Mouse (Mus musculus): ENCODE measurements around the gene Larp4b. TPM values are rescaled to one million over a fixed set of nuclear protein-coding genes. Genes with fewer than 3 reads are reported as not detected.

The Larp4b gene
- polyA plus RNA-seq, 1 experiment from 2014 or later = 38.3 TPM

DNA sequence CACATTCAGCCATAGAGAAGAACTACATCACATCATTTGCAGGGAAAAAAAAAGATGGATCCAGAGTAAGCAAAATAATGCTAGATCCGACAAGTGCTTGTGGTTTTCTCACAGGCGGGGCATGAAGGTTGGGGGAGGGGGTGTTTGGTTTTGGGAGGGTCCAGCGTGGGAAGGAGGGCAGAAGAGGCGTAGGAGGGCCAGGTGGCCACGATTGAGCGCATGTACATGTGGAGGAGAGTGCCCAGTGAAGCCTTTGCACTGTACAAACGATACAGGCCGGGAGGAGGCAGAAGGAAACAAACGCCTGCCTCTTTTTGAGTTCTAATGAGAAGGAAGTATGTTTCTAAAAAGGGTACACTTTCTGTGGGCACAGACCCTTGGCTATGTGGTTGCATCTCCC lies 60.1 kb downstream of the Larp4b start:
- no peak overlapping the region for H3K9ac ChIP-seq (replicated peaks)
- no peak for ATAC-seq (ENCODE audit: low FRiP score, low read depth)
- H3K4me1 ChIP-seq = no peaks in the 10 kb centered on the region
- no peak overlapping the region for H3K4me2 ChIP-seq (replicated peaks)
- no peaks in the 10 kb centered on the region for H3K9me3 ChIP-seq
- H3K27me3 ChIP-seq = no peaks in the 10 kb centered on the region
- H3K36me3 ChIP-seq = peaks cover 58% of the 10 kb centered on the region
- no peak overlapping the region for H3K4me3 ChIP-seq
- 86% methylated on average over 9 of the region's 9 CpGs for WGBS
- H3K27ac ChIP-seq (replicated peaks) = no peak overlapping the region

DNA sequence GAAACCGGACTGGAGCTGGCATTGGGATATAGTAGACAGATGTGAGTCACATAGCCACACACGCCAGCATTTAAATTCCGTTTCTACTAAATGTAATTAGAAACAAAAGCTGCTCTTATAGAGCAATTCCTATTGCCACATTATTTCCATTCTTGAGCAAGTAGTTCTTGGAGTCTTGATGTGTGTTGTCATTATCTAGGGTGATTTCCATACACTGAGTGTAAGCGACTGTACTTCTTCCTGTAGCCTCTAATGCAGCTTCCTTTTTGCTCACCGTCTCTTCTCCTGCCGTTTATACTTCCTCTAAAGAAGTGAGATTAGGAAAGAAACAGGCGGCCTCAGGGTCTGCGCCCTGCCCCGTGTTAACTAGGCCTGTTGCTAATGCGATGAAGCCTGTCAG lies 65.6 kb downstream of the Larp4b start:
- Histone ChIP-seq H3K4me2 (replicated peaks) (no peak overlapping the region), H3K36me3 (peaks cover 69% of the 10 kb centered on the region), H3K27me3 (no peaks in the 10 kb centered on the region), H3K9ac (replicated peaks) (no peak overlapping the region), H3K9me3 (no peaks in the 10 kb centered on the region), H3K4me3 (no peak overlapping the region), H3K4me1 (no peaks in the 10 kb centered on the region), H3K27ac (replicated peaks) (no peak overlapping the region)
- 93% methylated on average over 10 of the region's 10 CpGs for WGBS
- ATAC-seq (ENCODE audit: low FRiP score, low read depth) = no peak

- H3K9me3 ChIP-seq = no peaks in the 10 kb centered on the region
- H3K4me2 ChIP-seq (replicated peaks) = no peak overlapping the region
- no peak overlapping the region for H3K4me3 ChIP-seq
- peaks cover 83% of the 10 kb centered on the region for H3K36me3 ChIP-seq
- H3K27ac ChIP-seq (replicated peaks) = no peak overlapping the region
- H3K4me1 ChIP-seq = no peaks in the 10 kb centered on the region
- H3K9ac ChIP-seq (replicated peaks) = no peak overlapping the region
- H3K27me3 ChIP-seq = no peaks in the 10 kb centered on the region
- 97% methylated on average over 4 of the region's 4 CpGs for WGBS
- no peak for ATAC-seq (ENCODE audit: low FRiP score, low read depth)
These were observed 69.2 kb downstream of the Larp4b start for GRCm38 (mm10) chr13:9162888-9163287.

- Histone ChIP-seq H3K4me1 (no peaks in the 10 kb centered on the region), H3K4me2 (replicated peaks) (no peak overlapping the region), H3K27ac (replicated peaks) (no peak overlapping the region), H3K9ac (replicated peaks) (no peak overlapping the region), H3K27me3 (no peaks in the 10 kb centered on the region), H3K4me3 (no peak overlapping the region), H3K36me3 (peaks cover 74% of the 10 kb centered on the region), H3K9me3 (no peaks in the 10 kb centered on the region)
- ATAC-seq (ENCODE audit: low FRiP score, low read depth) = no peak
- WGBS = 94% methylated on average over 3 of the region's 3 CpGs
These were observed 74.2 kb downstream of the Larp4b start for GRCm38 (mm10) chr13:9167842-9168241.

DNA sequence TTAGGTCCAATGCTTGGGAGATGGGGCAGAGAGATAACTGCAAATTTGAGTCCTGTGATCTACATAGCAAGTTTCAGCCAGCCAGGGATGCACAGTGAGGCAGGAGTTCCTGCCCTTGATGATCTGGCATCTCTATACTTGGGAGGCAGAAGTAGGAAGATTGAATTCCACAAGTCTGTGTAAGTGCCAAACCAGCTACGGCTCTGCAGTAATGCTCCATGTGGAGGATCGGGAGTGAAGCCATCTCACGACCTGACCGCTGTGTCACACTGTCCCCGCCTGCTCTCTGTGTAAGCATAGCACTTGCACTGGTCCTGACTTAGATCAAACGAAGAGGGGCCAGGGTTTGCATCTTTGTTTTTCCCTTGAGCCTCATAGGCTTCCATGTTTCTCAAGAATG lies 75.9 kb downstream of the Larp4b start:
- WGBS = 96% methylated on average over 6 of the region's 6 CpGs
- Histone ChIP-seq H3K9me3 (no peaks in the 10 kb centered on the region), H3K9ac (replicated peaks) (no peak overlapping the region), H3K4me3 (no peak overlapping the region), H3K36me3 (peaks cover 75% of the 10 kb centered on the region), H3K27ac (replicated peaks) (no peak overlapping the region), H3K27me3 (no peaks in the 10 kb centered on the region), H3K4me1 (no peaks in the 10 kb centered on the region), H3K4me2 (replicated peaks) (no peak overlapping the region)
- no peak for ATAC-seq (ENCODE audit: low FRiP score, low read depth)

DNA sequence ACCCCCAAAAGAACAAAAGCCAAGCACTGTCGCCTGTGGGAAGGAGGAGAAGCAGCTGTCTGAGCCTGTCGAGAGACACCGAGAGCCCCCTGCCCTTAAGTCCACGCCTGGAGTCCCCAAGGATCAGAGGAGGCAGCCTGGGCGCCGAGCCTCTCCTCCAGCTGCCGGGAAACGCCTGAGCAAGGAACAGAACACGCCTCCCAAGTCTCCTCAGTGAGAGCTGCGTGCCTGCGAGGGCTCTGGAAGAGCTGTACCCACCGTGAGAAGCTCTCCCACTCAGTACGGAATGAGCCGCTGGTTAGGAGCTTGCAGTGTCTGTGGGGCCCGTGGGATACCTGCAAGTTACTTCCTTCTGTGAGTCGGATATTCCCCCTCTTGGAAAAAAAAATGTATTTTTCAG lies 77.0 kb downstream of the Larp4b start:
- no peak overlapping the region for H3K4me2 ChIP-seq (replicated peaks)
- no peak overlapping the region for H3K9ac ChIP-seq (replicated peaks)
- H3K27me3 ChIP-seq = no peaks in the 10 kb centered on the region
- no peak for ATAC-seq (ENCODE audit: low FRiP score, low read depth)
- WGBS = 88% methylated on average over 16 of the region's 16 CpGs
- H3K9me3 ChIP-seq = no peaks in the 10 kb centered on the region
- peaks cover 72% of the 10 kb centered on the region for H3K36me3 ChIP-seq
- no peak overlapping the region for H3K4me3 ChIP-seq
- H3K27ac ChIP-seq (replicated peaks) = no peak overlapping the region
- no peaks in the 10 kb centered on the region for H3K4me1 ChIP-seq

DNA sequence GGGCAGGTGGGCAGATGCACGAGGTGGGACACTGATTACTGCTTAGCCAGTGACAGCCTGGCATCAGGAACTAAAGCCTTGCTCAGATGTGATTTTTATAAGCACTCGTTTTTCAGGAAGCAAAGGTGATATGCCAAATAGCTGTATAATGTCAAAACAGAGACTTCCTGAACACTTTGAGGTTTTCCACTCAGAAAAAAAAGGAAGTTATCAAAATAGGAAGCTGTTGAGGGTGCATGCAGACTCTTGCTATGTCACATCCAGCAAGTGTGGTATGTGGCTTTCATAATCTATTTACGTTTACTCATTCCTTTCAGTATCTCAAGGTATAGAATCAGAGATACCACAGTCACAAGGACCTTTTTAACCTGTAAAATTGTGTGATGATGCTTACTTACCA lies 79.7 kb downstream of the Larp4b start:
- H3K4me3 ChIP-seq = no peak overlapping the region
- no peak overlapping the region for H3K4me2 ChIP-seq (replicated peaks)
- H3K4me1 ChIP-seq = no peaks in the 10 kb centered on the region
- 88% methylated on average over 3 of the region's 3 CpGs for WGBS
- no peaks in the 10 kb centered on the region for H3K9me3 ChIP-seq
- H3K27ac ChIP-seq (replicated peaks) = no peak overlapping the region
- ATAC-seq (ENCODE audit: low FRiP score, low read depth) = no peak
- no peak overlapping the region for H3K9ac ChIP-seq (replicated peaks)
- H3K36me3 ChIP-seq = peaks cover 46% of the 10 kb centered on the region
- no peaks in the 10 kb centered on the region for H3K27me3 ChIP-seq

GRCm38 (mm10) chr13:9175171-9175570 lies 81.5 kb downstream of the Larp4b start:
- Histone ChIP-seq H3K4me2 (replicated peaks) (no peak overlapping the region), H3K9me3 (no peaks in the 10 kb centered on the region), H3K36me3 (peaks cover 31% of the 10 kb centered on the region), H3K27me3 (no peaks in the 10 kb centered on the region), H3K9ac (replicated peaks) (no peak overlapping the region), H3K4me3 (no peak overlapping the region), H3K4me1 (no peaks in the 10 kb centered on the region), H3K27ac (replicated peaks) (no peak overlapping the region)
- ATAC-seq (ENCODE audit: low FRiP score, low read depth) = no peak
- WGBS = 95% methylated on average over 5 of the region's 5 CpGs

- Histone ChIP-seq H3K27ac (replicated peaks) (no peak overlapping the region), H3K9me3 (no peaks in the 10 kb centered on the region), H3K4me3 (no peak overlapping the region), H3K4me2 (replicated peaks) (no peak overlapping the region), H3K9ac (replicated peaks) (no peak overlapping the region), H3K4me1 (no peaks in the 10 kb centered on the region), H3K27me3 (no peaks in the 10 kb centered on the region), H3K36me3 (peaks cover 15% of the 10 kb centered on the region)
- WGBS = 96% methylated on average over 4 of the region's 4 CpGs
- ATAC-seq (ENCODE audit: low FRiP score, low read depth) = no peak
These were observed 84.6 kb downstream of the Larp4b start for GRCm38 (mm10) chr13:9178270-9178669.

DNA sequence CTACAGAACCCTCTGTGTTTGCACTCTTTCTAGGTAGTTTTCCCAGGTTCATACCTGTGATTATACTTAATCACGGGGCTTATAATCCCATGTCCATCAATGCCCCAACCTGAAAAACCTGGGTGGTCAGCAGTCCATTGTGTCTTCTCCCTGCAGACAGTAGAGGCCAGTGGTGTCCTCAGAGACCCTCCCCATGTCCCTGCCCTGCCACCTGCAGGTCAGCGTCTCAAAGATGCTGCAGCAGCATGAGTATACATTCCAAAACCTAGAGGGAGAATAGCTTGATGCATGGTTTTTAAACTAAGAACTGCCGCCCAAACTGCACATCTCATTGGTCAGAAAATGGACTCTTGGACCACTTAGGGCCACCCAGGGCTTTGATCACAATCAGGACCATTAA lies 85.0 kb downstream of the Larp4b start:
- H3K4me1 ChIP-seq = no peaks in the 10 kb centered on the region
- WGBS = 65% methylated on average over 3 of the region's 3 CpGs
- no peaks in the 10 kb centered on the region for H3K27me3 ChIP-seq
- H3K9ac ChIP-seq (replicated peaks) = no peak overlapping the region
- no peak overlapping the region for H3K27ac ChIP-seq (replicated peaks)
- no peaks in the 10 kb centered on the region for H3K9me3 ChIP-seq
- no peak for ATAC-seq (ENCODE audit: low FRiP score, low read depth)
- H3K4me2 ChIP-seq (replicated peaks) = no peak overlapping the region
- no peak overlapping the region for H3K4me3 ChIP-seq
- peaks cover 12% of the 10 kb centered on the region for H3K36me3 ChIP-seq

DNA sequence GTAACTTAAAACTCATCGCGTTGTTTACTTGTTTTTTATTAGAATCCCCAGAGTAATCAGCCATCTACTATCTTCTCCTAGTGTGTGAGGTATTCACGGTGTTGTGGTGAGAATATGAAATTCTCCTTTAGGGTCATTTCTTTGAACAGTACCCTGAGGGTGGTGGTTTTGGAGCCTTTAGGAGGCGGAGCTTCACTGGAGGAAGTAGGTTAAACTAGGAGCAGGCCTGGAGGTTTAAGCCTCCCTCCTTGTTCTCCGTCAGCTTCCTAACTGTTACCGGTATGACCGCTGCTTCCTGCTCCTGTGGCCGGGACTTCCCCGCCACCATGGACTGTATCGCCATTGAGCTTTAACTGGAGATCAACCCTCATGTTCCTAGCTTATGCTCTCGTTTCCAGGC lies 86.5 kb downstream of the Larp4b start:
- ATAC-seq (ENCODE audit: low FRiP score, low read depth) = no peak
- 66% methylated on average over 11 of the region's 11 CpGs for WGBS
- no peak overlapping the region for H3K4me2 ChIP-seq (replicated peaks)

DNA sequence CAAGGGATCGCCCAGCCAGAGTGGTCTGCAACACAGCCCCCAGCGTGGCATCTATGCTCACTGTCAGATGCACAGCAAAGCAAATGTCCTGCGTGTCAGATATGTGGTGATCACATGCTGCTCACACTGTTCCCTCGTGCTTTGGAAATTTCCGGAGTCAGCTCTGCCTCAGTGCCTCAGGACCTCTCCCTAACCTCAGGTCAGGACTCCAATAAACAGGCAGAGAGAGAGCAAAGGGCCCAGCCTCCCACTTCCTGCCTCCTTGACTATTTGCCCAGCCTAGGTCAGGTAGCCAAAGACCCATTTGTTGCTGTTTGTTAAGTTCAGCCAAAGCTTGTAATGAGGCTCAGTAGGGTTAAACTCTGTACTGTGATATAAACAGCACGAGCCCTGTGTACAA lies 87.4 kb downstream of the Larp4b start:
- 80% methylated on average over 6 of the region's 6 CpGs for WGBS
- ATAC-seq (ENCODE audit: low FRiP score, low read depth) = no peak
- Histone ChIP-seq H3K4me3 (no peak overlapping the region), H3K4me2 (replicated peaks) (no peak overlapping the region), H3K4me1 (no peaks in the 10 kb centered on the region), H3K9ac (replicated peaks) (no peak overlapping the region), H3K27me3 (no peaks in the 10 kb centered on the region), H3K36me3 (no peaks in the 10 kb centered on the region), H3K9me3 (no peaks in the 10 kb centered on the region), H3K27ac (replicated peaks) (no peak overlapping the region)

More for the DNA sequence above, 86.5 kb downstream of the Larp4b start:
- Histone ChIP-seq H3K27ac (replicated peaks) (no peak overlapping the region), H3K36me3 (0 out of 2 replicates have a peak, but pooled peaks cover 2% of the 10 kb centered on the region), H3K9me3 (no peaks in the 10 kb centered on the region), H3K9ac (replicated peaks) (no peak overlapping the region), H3K4me1 (no peaks in the 10 kb centered on the region), H3K4me3 (no peak overlapping the region), H3K27me3 (no peaks in the 10 kb centered on the region)

GRCm38 (mm10) chr13:9181666-9182264 lies 88.1 kb downstream of the Larp4b start:
- Histone ChIP-seq H3K9me3 (no peaks in the 10 kb centered on the region), H3K4me1 (no peaks in the 10 kb centered on the region), H3K4me2 (replicated peaks) (no peak overlapping the region), H3K27ac (replicated peaks) (no peak overlapping the region), H3K36me3 (no peaks in the 10 kb centered on the region), H3K4me3 (no peak overlapping the region), H3K27me3 (no peaks in the 10 kb centered on the region), H3K9ac (replicated peaks) (0 out of 2 replicates have a peak overlapping the region, but pooled peaks have one; percentile 20)
- peak; percentile 83 for ATAC-seq (ENCODE audit: low FRiP score, low read depth)
- WGBS = 8% methylated on average over 11 of the region's 11 CpGs

Data from midbrain, embryonic 12.5 days (tissue).